24 mouse cellular contexts compared by ENCODE assay signal in the genomic region with DNA sequence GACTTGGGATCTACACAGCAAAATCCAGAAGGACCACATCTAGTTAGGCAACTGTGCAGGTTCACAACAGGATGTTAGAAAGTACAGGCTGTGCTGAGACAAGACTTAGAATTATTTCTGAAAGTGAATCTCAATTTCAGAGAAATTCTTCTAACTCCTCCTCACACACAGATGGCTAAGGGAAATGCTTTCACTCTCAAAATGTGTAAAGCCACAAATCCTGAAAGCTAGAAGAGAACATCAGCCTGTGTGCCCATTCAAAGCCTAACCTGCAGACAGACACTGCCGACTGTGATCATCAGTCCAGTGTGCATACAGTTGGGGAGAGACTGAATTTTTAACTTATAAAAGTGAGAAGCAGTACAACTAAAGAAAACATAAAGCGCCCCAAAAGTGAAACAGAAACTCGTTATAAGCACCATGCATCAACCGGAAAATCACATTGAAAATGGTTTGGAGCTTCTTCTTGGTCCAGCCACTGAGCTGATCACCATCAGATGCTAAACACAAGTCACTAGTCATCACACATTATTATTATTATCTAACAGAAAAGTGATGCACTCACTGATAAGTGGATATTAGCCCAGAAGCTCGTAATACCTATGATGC. TPM values are rescaled to one million over a fixed set of nuclear protein-coding genes. Genes with fewer than 3 reads are reported as not detected.
A peak's percentile ranks its signal among the peaks of the same experiment; 100 is the strongest.
DNase-seq lines count a peak whose midpoint lies in the region; ATAC-seq and TF ChIP-seq lines count a peak whose summit lies in the region.
"Had no signal": no experiment of that assay in that cellular context is flagged by ENCODE, and none has a peak within 500 bp of the region (broad histone marks: within the 10 kb centered on the region; RNA-seq: fewer than 3 reads in every experiment).

No protein-coding gene starts in this region.

- ATAC-seq in megakaryocyte, adult 5-6 weeks (ENCODE audit: poor library complexity, severe bottlenecking): peak; percentile 35
- ATAC-seq in intestine, embryonic 15.5 days: no peak
- no peak for ATAC-seq in forebrain, embryonic 11.5 days (replicated peaks; ENCODE audit: low FRiP score)
- no peak for ATAC-seq in midbrain, postnatal 0 days (ENCODE audit: low FRiP score)
- ATAC-seq: forebrain, embryonic 14.5 days; intestine, embryonic 16.5 days; midbrain, embryonic 13.5 days; Patski had no signal

- 89% methylated on average over 5 of the region's 5 CpGs for WGBS in intestine, embryonic 15.5 days
- 92% methylated on average over 5 of the region's 5 CpGs for WGBS in forebrain, embryonic 11.5 days
- 90% methylated on average over 5 of the region's 5 CpGs for WGBS in midbrain, postnatal 0 days

- H3K4me1 ChIP-seq in intestine, embryonic 15.5 days (replicated peaks): 0 out of 2 replicates have a peak, but pooled peaks cover 2% of the 10 kb centered on the region
- no peaks in the 10 kb centered on the region for H3K4me1 ChIP-seq in forebrain, embryonic 11.5 days (replicated peaks; ENCODE audit: control insufficient read depth, insufficient read depth, low read length)
- H3K4me1 ChIP-seq in midbrain, postnatal 0 days (ENCODE audit: insufficient read depth, low read length): no peaks in the 10 kb centered on the region
- H3K4me1 ChIP-seq: heart, embryonic 15.5 days; kidney, embryonic 15.5 days; limb, embryonic 10.5 days; midbrain, embryonic 13.5 days had no signal

- TF ChIP-seq CTCF in midbrain, postnatal 0 days (IDR thresholded peaks at IDR 0.05): no peak

- H3K4me2 ChIP-seq in intestine, embryonic 15.5 days (replicated peaks): no peak overlapping the region
- no peak overlapping the region for H3K4me2 ChIP-seq in forebrain, embryonic 11.5 days (ENCODE audit: low read depth, low read length, severe bottlenecking)
- H3K4me2 ChIP-seq in midbrain, postnatal 0 days (ENCODE audit: low read depth, low read length, poor library complexity, severe bottlenecking): no peak overlapping the region
- H3K4me2 ChIP-seq: heart, embryonic 15.5 days; kidney, embryonic 15.5 days; liver, embryonic 11.5 days; lung, embryonic 14.5 days; midbrain, embryonic 13.5 days had no signal

- H3K9me3 ChIP-seq in intestine, embryonic 15.5 days: no peaks in the 10 kb centered on the region
- H3K9me3 ChIP-seq in forebrain, embryonic 11.5 days (ENCODE audit: control insufficient read depth, low read length): no peaks in the 10 kb centered on the region
- no peaks in the 10 kb centered on the region for H3K9me3 ChIP-seq in midbrain, postnatal 0 days (ENCODE audit: low read length)
- H3K9me3 ChIP-seq: heart, embryonic 15.5 days; kidney, embryonic 15.5 days; limb, embryonic 10.5 days; midbrain, embryonic 13.5 days had no signal

- H3K36me3 ChIP-seq in intestine, embryonic 15.5 days: no peaks in the 10 kb centered on the region
- H3K36me3 ChIP-seq in forebrain, embryonic 11.5 days (ENCODE audit: control insufficient read depth, insufficient read depth, low read length): no peaks in the 10 kb centered on the region
- no peaks in the 10 kb centered on the region for H3K36me3 ChIP-seq in midbrain, postnatal 0 days (ENCODE audit: insufficient read depth, low read length)
- H3K36me3 ChIP-seq: heart, embryonic 15.5 days; kidney, embryonic 15.5 days; limb, embryonic 10.5 days; midbrain, embryonic 13.5 days had no signal

- peak; percentile 21 to 26 for DNase-seq in frontal cortex, postnatal 36 days (ENCODE audit: low spot score in 2 of 2)
- DNase-seq in frontal cortex, postnatal 25 days (ENCODE audit: low spot score in 2 of 2): no peak
- DNase-seq in A20 (ENCODE audit: low read depth, low spot score): peak; percentile 53
- peak; percentile 74 for DNase-seq in brain, adult 2 months (ENCODE audit: low read depth, low spot score)
- no peak for DNase-seq in forebrain, embryonic 11.5 days (ENCODE audit: low spot score)
- no peak for DNase-seq in midbrain, postnatal 0 days (ENCODE audit: low spot score)
- DNase-seq: cerebellum, postnatal 36 days; gastrocnemius, postnatal 10 days; heart, adult 2 months; lung, embryonic 14.5 days; lung, postnatal 4 days; thymus, postnatal 14 days had no signal

- no peak overlapping the region for H3K27ac ChIP-seq in intestine, embryonic 15.5 days
- H3K27ac ChIP-seq in forebrain, embryonic 11.5 days (ENCODE audit: low read depth, low read length): no peak overlapping the region
- no peak overlapping the region for H3K27ac ChIP-seq in midbrain, postnatal 0 days (ENCODE audit: low read depth, low read length)
- H3K27ac ChIP-seq: heart, adult 2 months; heart, embryonic 15.5 days; kidney, embryonic 15.5 days; limb, embryonic 10.5 days; midbrain, embryonic 13.5 days; stomach, postnatal 0 days had no signal

- H3K27me3 ChIP-seq in intestine, embryonic 15.5 days (replicated peaks): no peaks in the 10 kb centered on the region
- no peaks in the 10 kb centered on the region for H3K27me3 ChIP-seq in forebrain, embryonic 11.5 days (ENCODE audit: control insufficient read depth, insufficient read depth, low read length)
- no peaks in the 10 kb centered on the region for H3K27me3 ChIP-seq in midbrain, postnatal 0 days (ENCODE audit: insufficient read depth, low read length)
- H3K27me3 ChIP-seq: heart, embryonic 15.5 days; kidney, embryonic 15.5 days; midbrain, embryonic 13.5 days had no signal

- no peak overlapping the region for H3K4me3 ChIP-seq in intestine, embryonic 15.5 days (replicated peaks)
- no peak overlapping the region for H3K4me3 ChIP-seq in forebrain, embryonic 11.5 days (ENCODE audit: low read depth, low read length)
- H3K4me3 ChIP-seq in midbrain, postnatal 0 days (ENCODE audit: low read depth, low read length): no peak overlapping the region
- H3K4me3 ChIP-seq: heart, adult 2 months; heart, embryonic 15.5 days; kidney, embryonic 15.5 days; limb, embryonic 10.5 days; midbrain, embryonic 13.5 days had no signal

- H3K9ac ChIP-seq in intestine, embryonic 15.5 days: no peak overlapping the region
- no peak overlapping the region for H3K9ac ChIP-seq in forebrain, embryonic 11.5 days (ENCODE audit: low read length)
- H3K9ac ChIP-seq in midbrain, postnatal 0 days (replicated peaks; ENCODE audit: low read length, poor library complexity, severe bottlenecking): no peak overlapping the region
- H3K9ac ChIP-seq: heart, embryonic 15.5 days; kidney, embryonic 15.5 days; lung, embryonic 14.5 days; midbrain, embryonic 13.5 days had no signal

RNA-seq across cellular contexts. Expression of gene 5730522E02Rik, which starts 45.8 kb away (rescaled TPM):
- 0.69 TPM in 1 of 2 replicates, not detected in the other for total RNA-seq in megakaryocyte, adult 5-6 weeks (2015)
- total RNA-seq in megakaryocyte, adult 5-6 weeks (2017): not detected in 2 replicates
- polyA plus RNA-seq in intestine, embryonic 15.5 days (2015; fragmentation: Nextera tagmentation; extraction: Ambion mirVana): 2.6 and 2.8 TPM in 2 replicates
- polyA plus RNA-seq in forebrain, embryonic 11.5 days (2014; fragmentation: Nextera tagmentation; extraction: Ambion mirVana): 6.1 and 7.3 TPM in 2 replicates
- total RNA-seq in midbrain, postnatal 0 days (2014; rRNA removed): 3.4 and 5.6 TPM in 2 replicates
- polyA plus RNA-seq in midbrain, postnatal 0 days (2015; fragmentation: Nextera tagmentation; extraction: Ambion mirVana): 12.7 and 14.2 TPM in 2 replicates
- total RNA-seq: gastrocnemius, postnatal 10 days; heart, adult 2 months had no signal
- polyA plus RNA-seq: heart, adult 2 months; large intestine, adult 2 months; Patski had no signal

Comparison
In these comparisons a context has a peak if more than half of its experiments do, and no peak if none do; other contexts are left out.
1. DNase-seq: peak in frontal cortex, postnatal 36 days (2 of 2), A20 (single experiment) and brain, adult 2 months (single experiment); none in frontal cortex, postnatal 25 days (0 of 2), forebrain, embryonic 11.5 days (single experiment) and midbrain, postnatal 0 days (single experiment).